Mouse (Mus musculus) heart, embryonic 16.5 days (tissue): Measurements from ENCODE around the gene Arid5b. TPM values are rescaled to one million over a fixed set of nuclear protein-coding genes. Genes with fewer than 3 reads are reported as not detected.

Experiments
- ATAC-seq: fragments of 200-750 bp; cut with Nextera tagmentation; replicated peaks from 2 replicates; pipeline ENCODE4 v1.8.0; 2017; ENCODE audit warnings: moderate number of reproducible peaks; ENCODE audit not compliant: insufficient read depth, low FRiP score; ENCODE audit errors: extremely low read depth
- H3K27ac ChIP-seq: fragments of 300-500 bp; sonication (generic); 2 replicates; pipeline ENCODE4 v1.5.1; 2014; ENCODE audit warnings: mild to moderate bottlenecking, low read length, control low read depth, moderate library complexity
- H3K27me3 ChIP-seq: fragments of 300-500 bp; sonication (generic); 2 replicates; pipeline ENCODE4 v1.6.1; 2014; ENCODE audit warnings: low read length, mixed read lengths; ENCODE audit not compliant: control insufficient read depth, insufficient read depth
- H3K36me3 ChIP-seq: fragments of 300-500 bp; sonication (generic); 2 replicates; pipeline ENCODE4 v1.6.1; 2014; ENCODE audit not compliant: control insufficient read depth, insufficient read depth
- H3K4me1 ChIP-seq: fragments of 300-500 bp; sonication (generic); 2 replicates; pipeline ENCODE4 v1.6.1; 2014; ENCODE audit warnings: low read length, mixed read lengths; ENCODE audit not compliant: control insufficient read depth, insufficient read depth
- H3K4me2 ChIP-seq: fragments of 300-500 bp; sonication (generic); 2 replicates; pipeline ENCODE4 v1.6.1; 2014; ENCODE audit warnings: low read depth, mild to moderate bottlenecking, control low read depth, low read length
- H3K4me3 ChIP-seq: fragments of 300-500 bp; sonication (generic); 2 replicates; pipeline ENCODE4 v1.5.1; 2014; ENCODE audit warnings: mild to moderate bottlenecking, control low read depth, low read length
- H3K9ac ChIP-seq: fragments of 300-500 bp; sonication (generic); 2 replicates; pipeline ENCODE4 v1.6.1; 2014; ENCODE audit warnings: low read length, control low read depth
- H3K9me3 ChIP-seq: fragments of 300-500 bp; sonication (generic); replicated peaks from 2 replicates; pipeline ENCODE4 v1.6.1; 2016; ENCODE audit warnings: low read length; ENCODE audit not compliant: control insufficient read depth
- WGBS: fragments of 180-500 bp; shearing (Covaris S2); extraction: QIAGEN DNeasy Blood & Tissue Kit; methylation state at CpG from one replicate; pipeline ENCODE4 v1.1.7; 2014; 5-methylcytosine and 5-hydroxymethylcytosine counted together
- polyA plus RNA-seq: library from polyadenylated mRNA; unstranded; fragments of >200 nt; fragmentation: Nextera tagmentation; extraction: Ambion mirVana; gene quantifications from 2 replicates; pipeline ENCODE4 v1.2.1, GENCODE M21; 2015

Arid5b gene
- polyA plus RNA-seq, 1 experiment from 2014 or later, result 19.6 TPM

- Histone ChIP-seq H3K4me1 (peaks cover 43% of the 10 kb centered on the region), H3K9me3 (no peaks in the 10 kb centered on the region), H3K36me3 (peaks cover 18% of the 10 kb centered on the region; the same call in 1 of the 2 replicates), H3K9ac (peak overlapping the region; percentile 81), H3K27ac (peak overlapping the region; percentile 94), H3K4me2 (peak overlapping the region; percentile 73), H3K27me3 (no peaks in the 10 kb centered on the region), H3K4me3 (peak overlapping the region; percentile 71)
- ATAC-seq, result no peak
- WGBS, result 20% methylated on average over 4 of the region's 4 CpGs
Measured at GRCm38 (mm10) chr10:68135416-68135815, 143.1 kb downstream of the Arid5b start.

- 26% methylated on average over 4 of the region's 4 CpGs for WGBS
Measured at GRCm38 (mm10) chr10:68134549-68134948, 144.0 kb downstream of the Arid5b start.

DNA sequence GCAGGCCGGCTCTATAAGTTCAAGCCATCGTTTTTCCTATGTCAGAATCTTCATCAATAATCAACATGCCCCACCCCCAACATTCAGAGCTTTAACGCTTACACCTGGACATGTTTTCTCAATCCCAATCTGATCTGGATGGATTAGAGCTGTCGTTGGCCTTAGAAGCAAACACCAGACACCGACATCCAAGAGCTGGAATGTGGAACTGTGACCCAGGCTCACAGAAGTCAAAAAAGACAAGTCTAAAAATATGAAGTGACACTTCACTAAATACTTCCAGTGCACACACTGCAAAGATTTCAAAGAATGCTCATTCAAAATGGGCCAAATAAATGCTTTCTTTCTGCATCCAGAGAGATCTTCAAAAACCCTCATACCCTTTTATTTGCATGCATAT lies 144.5 kb downstream of the Arid5b start:
- Histone ChIP-seq H3K36me3 (peaks cover 18% of the 10 kb centered on the region; the same call in 1 of the 2 replicates), H3K27ac (peak overlapping the region; percentile 65), H3K4me3 (peak overlapping the region; percentile 4; the same call in 1 of the 2 replicates), H3K4me2 (peak overlapping the region; percentile 44), H3K4me1 (peaks cover 53% of the 10 kb centered on the region), H3K27me3 (no peaks in the 10 kb centered on the region), H3K9me3 (no peaks in the 10 kb centered on the region), H3K9ac (0 out of 2 replicates have a peak overlapping the region, but pooled peaks have one; percentile 23)
- no peak for ATAC-seq
- WGBS, result 34% methylated on average over 5 of the region's 5 CpGs

More at GRCm38 (mm10) chr10:68134549-68134948, 144.0 kb downstream of the Arid5b start:
- no peak for ATAC-seq
- H3K27ac ChIP-seq, result peak overlapping the region; percentile 94
- H3K9ac ChIP-seq, result peak overlapping the region; percentile 81
- H3K4me3 ChIP-seq, result peak overlapping the region; percentile 71
- H3K4me2 ChIP-seq, result peak overlapping the region; percentile 73
- H3K4me1 ChIP-seq, result peaks cover 48% of the 10 kb centered on the region
- peaks cover 18% of the 10 kb centered on the region; the same call in 1 of the 2 replicates for H3K36me3 ChIP-seq
- H3K27me3 ChIP-seq, result no peaks in the 10 kb centered on the region
- no peaks in the 10 kb centered on the region for H3K9me3 ChIP-seq

- Histone ChIP-seq H3K36me3 (peaks cover 18% of the 10 kb centered on the region; the same call in 1 of the 2 replicates), H3K27me3 (no peaks in the 10 kb centered on the region), H3K4me3 (peak overlapping the region; percentile 21), H3K4me1 (peaks cover 67% of the 10 kb centered on the region), H3K9me3 (no peaks in the 10 kb centered on the region), H3K27ac (peak overlapping the region; percentile 54), H3K9ac (peak overlapping the region; percentile 8; the same call in 1 of the 2 replicates), H3K4me2 (peak overlapping the region; percentile 45)
- WGBS, result 56% methylated on average over 9 of the region's 9 CpGs
- ATAC-seq, result no peak
Measured at GRCm38 (mm10) chr10:68132636-68133035, 145.9 kb downstream of the Arid5b start.

DNA sequence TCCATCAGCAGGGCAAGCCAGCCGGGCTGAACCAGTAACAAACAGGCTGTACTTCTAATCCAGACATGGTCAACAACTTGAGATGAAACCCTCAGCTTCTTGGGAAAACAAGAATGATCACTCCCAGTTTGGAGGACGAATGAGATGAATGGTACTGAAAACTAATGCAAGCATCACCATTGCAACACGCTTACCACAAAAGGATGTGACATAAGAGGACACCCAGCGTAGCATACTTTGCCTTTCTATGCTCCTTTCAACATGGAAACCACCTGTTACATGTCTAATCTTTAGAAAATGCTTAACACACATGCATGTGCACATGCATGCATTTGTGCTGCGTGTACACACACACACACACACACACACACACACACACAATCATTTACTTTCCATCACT lies 146.4 kb downstream of the Arid5b start:
- H3K27ac ChIP-seq, result no peak overlapping the region; the same call in 1 of the 2 replicates
- no peak for ATAC-seq
- H3K36me3 ChIP-seq, result peaks cover 18% of the 10 kb centered on the region; the same call in 1 of the 2 replicates
- 92% methylated on average over 5 of the region's 5 CpGs for WGBS
- H3K27me3 ChIP-seq, result no peaks in the 10 kb centered on the region
- peak overlapping the region; percentile 45; the same call in 1 of the 2 replicates for H3K4me2 ChIP-seq
- H3K9ac ChIP-seq, result no peak overlapping the region
- H3K4me3 ChIP-seq, result peak overlapping the region; percentile 21
- no peaks in the 10 kb centered on the region for H3K9me3 ChIP-seq
- H3K4me1 ChIP-seq, result peaks cover 72% of the 10 kb centered on the region

- Histone ChIP-seq H3K36me3 (peaks cover 26% of the 10 kb centered on the region; the same call in 1 of the 2 replicates), H3K9me3 (no peaks in the 10 kb centered on the region), H3K27me3 (no peaks in the 10 kb centered on the region), H3K4me3 (no peak overlapping the region), H3K4me2 (no peak overlapping the region), H3K9ac (no peak overlapping the region), H3K4me1 (peaks cover 76% of the 10 kb centered on the region), H3K27ac (peak overlapping the region; percentile 90)
- 45% methylated on average over 7 of the region's 7 CpGs for WGBS
- ATAC-seq, result no peak
Measured at GRCm38 (mm10) chr10:68129651-68130050, 148.9 kb downstream of the Arid5b start.

DNA sequence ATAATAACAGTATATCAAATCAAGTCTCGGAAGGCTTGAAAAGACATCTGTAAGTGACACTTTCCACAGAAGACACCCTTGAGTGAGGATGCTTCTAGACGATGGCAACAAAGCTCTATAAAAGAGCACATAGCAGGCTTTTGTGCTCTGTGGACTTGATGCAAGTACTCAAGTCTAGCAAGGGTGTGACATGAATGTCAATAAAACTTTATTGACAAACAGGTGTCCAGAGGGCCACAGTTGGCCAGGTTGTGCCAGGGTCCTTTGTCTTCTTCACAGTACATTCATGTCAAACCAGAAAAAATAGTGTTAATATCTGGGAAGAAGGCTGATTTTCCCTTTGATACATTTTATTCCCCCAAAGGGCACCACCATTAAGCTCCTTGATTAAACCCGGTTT lies 149.5 kb downstream of the Arid5b start:
- no peak overlapping the region for H3K4me3 ChIP-seq
- peaks cover 31% of the 10 kb centered on the region for H3K36me3 ChIP-seq
- peaks cover 73% of the 10 kb centered on the region for H3K4me1 ChIP-seq
- H3K27me3 ChIP-seq, result no peaks in the 10 kb centered on the region
- H3K9me3 ChIP-seq, result no peaks in the 10 kb centered on the region
- no peak for ATAC-seq
- H3K9ac ChIP-seq, result peak overlapping the region; percentile 26; the same call in 1 of the 2 replicates
- 75% methylated on average over 3 of the region's 3 CpGs for WGBS
- H3K4me2 ChIP-seq, result peak overlapping the region; percentile 44
- peak overlapping the region; percentile 90 for H3K27ac ChIP-seq

DNA sequence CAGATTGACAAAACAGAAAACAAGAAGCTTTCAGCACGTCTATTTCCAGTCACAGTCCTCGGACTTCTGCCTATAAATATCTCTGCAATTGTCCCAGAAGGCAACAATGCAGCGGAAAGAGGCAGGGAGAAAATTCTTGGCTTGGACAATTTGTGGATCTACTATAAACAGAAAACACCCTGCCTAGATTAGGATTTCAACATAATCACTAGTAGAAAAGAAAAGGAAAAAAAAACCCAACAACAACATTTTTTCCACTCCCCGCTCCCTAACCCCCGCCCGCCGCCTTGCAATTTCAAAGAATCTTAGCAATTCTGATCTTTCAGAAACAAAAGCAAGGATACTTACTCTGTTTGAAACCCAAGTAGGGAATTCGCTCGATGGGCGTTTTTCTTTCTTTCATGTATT lies 150.1 kb downstream of the Arid5b start:
- H3K4me3 ChIP-seq, result no peak overlapping the region
- H3K27ac ChIP-seq, result peak overlapping the region; percentile 90
- peak overlapping the region; percentile 44 for H3K4me2 ChIP-seq
- no peak for ATAC-seq
- H3K27me3 ChIP-seq, result no peaks in the 10 kb centered on the region
- H3K9ac ChIP-seq, result peak overlapping the region; percentile 26; the same call in 1 of the 2 replicates
- H3K9me3 ChIP-seq, result no peaks in the 10 kb centered on the region
- H3K4me1 ChIP-seq, result peaks cover 67% of the 10 kb centered on the region
- H3K36me3 ChIP-seq, result peaks cover 34% of the 10 kb centered on the region
- WGBS, result 36% methylated on average over 10 of the region's 10 CpGs

DNA sequence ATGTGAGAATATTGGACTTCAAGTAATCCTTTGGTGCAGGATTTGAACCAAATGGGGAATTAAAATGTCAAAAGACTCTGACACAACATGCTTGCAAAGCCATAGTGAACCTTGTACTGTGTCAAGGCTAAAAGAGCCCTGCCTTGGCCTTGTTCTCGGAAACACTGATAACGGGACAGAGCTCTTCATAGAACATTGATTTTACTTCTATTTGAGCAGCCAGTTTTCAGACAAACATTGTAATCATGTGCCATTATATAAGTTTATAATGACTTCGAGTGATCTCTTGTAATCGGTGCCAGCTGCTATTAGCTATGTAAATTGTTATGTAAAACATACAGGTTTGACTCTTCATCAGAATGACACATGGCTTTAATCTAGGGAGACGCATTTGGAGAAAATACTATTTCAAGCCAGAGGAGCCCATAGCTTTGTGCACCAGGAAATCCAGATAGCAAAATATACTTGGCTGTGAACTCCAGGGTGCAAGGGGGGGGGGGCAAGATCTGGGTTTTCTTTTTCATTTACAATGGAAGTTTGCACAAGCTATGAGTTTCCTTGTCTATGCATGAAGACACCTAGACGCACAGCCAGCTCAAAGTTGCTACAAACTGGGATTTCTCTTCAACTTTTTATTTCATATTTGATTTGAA lies 150.8 kb downstream of the Arid5b start:
- Histone ChIP-seq H3K4me3 (no peak overlapping the region), H3K36me3 (peaks cover 29% of the 10 kb centered on the region), H3K9ac (no peak overlapping the region), H3K4me2 (peak overlapping the region; percentile 44), H3K27ac (peak overlapping the region; percentile 90), H3K9me3 (no peaks in the 10 kb centered on the region), H3K4me1 (peaks cover 61% of the 10 kb centered on the region), H3K27me3 (no peaks in the 10 kb centered on the region)
- ATAC-seq, result no peak
- WGBS, result 38% methylated on average over 6 of the region's 6 CpGs
